Mouse (Mus musculus) bone marrow macrophage, adult 2 months (primary cell): ENCODE measurements around the gene Dach2.

Experiments used
- CTCF ChIP-seq: IDR thresholded peaks from 2 replicates; pipeline ENCODE4 v1.5.1; 2012; ENCODE audit warnings: low read depth, mild to moderate bottlenecking, low read length, moderate library complexity
- POLR2A ChIP-seq: IDR thresholded peaks from 2 replicates; pipeline ENCODE4 v1.6.1; 2012; ENCODE audit warnings: mild to moderate bottlenecking, low read depth, low read length, borderline replicate concordance

DNA sequence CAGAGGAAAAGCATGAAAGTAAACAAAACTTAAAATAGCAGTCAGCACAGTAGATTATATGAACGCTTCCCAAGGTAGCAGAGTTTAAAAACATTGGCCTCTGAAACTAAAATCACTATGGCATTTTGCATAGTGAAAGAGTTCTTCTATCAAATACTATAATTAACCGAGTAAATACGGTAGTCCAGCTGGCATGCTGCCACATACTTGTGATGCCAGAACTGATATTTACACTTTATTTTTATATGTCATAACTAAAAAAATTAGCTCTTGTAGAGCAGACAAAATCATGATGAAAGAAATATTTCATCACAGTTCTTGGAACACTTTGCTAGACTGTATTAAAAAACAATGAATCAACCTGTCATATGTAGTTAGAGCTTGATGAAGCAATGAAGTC is 247.8 kb downstream of the Dach2 start:
- TF ChIP-seq POLR2A (no peak), CTCF (no peak)
